Mouse (Mus musculus) inflammation-experienced regulatory T-cells, adult 16 weeks (primary cell): ENCODE measurements around the gene 4930544D05Rik. TPM values are rescaled to one million over a fixed set of nuclear protein-coding genes. Genes with fewer than 3 reads are reported as not detected.

Source experiments
- polyA plus RNA-seq: library from polyadenylated mRNA; unstranded; fragments of 100-300 nt; shearing (Covaris generic); gene quantifications from one replicate; pipeline ENCODE4 v1.2.1, GENCODE M21; 2017

4930544D05Rik gene
- 0.52 TPM for polyA plus RNA-seq

GRCm38 (mm10) chr11:70615516-70616093 lies at the start of gene 4930544D05Rik:
Gene 4930544D05Rik (plus strand): TSS chr11:70615848.

DNA sequence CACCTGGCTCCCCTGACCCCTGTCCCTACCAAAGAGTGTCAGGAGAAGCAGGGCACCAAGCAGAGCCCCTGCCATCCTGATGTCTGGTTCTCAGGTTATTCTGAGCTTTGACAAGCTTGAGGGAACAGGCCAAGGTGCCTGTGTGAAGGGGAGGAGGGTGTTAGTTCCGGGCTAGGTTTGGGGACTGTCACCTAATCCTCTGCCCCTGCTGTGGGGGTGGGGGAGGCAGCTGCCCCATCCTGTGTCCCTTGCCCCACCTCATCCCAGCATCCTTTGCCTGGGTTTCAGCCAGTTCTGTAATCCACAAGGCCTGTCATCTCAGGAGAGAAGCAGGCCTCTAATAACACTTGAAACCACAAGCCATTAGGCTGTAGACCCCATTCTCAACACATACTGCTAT lies 3.5 kb downstream of the 4930544D05Rik start, which contains the start of gene Chrne:
Gene Chrne, minus strand, starts transcription at position 116 of the 400 bp plus-strand sequence.

GRCm38 (mm10) chr11:70638714-70639278 lies 23.1 kb downstream of the 4930544D05Rik start, which contains the start of gene Gp1ba:
Gene Gp1ba (plus strand): TSS chr11:70639122.

GRCm38 (mm10) chr11:70646691-70647650 lies 31.3 kb downstream of the 4930544D05Rik start, which contains the start of the genes Rnf167 and Slc25a11:
Gene Rnf167 (plus strand): TSS chr11:70647235.
Gene Slc25a11 (minus strand): TSS chr11:70647479.

DNA sequence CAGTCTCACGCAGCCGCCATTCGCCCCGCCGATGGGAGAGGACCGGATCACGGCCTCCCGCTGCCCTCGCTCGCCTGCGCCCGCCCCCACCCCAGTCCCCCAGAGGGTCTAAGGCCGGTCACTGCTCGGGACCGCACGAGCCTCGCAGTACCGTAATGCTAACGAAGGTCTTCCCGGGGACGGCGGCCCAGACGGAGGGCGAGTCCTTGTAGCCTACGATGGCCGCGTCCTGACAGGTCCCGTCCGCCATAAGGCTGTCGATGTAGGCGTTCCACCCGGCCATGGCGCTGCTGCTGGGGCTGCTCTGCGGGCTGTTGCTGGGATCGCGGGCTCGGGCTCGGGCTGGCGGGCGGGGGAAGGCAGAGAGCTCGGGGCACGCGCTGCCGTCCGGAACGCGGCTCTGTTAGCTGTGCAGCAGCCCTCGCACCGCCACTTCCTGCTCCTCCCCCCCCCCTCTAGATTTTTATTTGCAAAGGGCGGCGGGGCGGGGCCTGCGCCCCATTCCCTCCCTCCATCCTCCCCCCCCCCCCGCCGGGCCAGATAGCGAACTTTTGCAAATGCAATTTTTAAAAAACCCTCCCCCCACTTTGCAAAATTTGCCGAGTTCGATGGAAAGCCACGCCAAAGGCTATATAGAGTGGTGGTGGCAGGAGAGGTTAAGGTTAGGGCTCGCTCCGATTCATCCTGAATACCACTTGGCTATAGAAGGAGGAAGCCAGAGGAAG lies 38.7 kb downstream of the 4930544D05Rik start, which contains the start of gene Pfn1:
Gene Pfn1, minus strand, starts transcription at position 447 of the 725 bp plus-strand sequence.

DNA sequence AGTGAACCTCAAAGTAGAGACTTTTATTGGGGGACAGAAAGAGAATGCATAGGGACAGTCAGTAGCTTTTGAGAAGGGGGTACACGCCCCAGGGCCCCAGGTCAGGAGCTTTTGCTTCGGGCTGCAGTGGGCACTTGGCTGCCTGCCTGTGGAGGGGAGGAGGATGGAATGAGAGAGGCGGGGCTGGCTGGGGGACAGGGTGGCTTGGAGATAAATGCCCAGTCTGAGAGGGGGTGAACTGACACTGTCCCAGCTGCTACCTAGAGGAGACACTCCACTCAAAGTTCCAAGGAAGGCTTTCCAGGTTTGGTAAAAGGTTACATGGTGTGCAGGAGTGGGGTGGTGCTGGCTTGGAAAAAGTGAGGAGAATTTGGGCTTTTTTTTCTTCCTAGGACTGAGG lies 41.3 kb downstream of the 4930544D05Rik start, which contains the start of gene Eno3:
Gene Eno3, plus strand, starts transcription at position 239 of the 400 bp plus-strand sequence.

Other genes with a start within 250 kb of the 4930544D05Rik start
- 11.3 TPM for gene Pelp1, start 205.8 kb upstream of the 4930544D05Rik start, polyA plus RNA-seq
- gene Arrb2, start 183.2 kb upstream of the 4930544D05Rik start, polyA plus RNA-seq: 168 TPM
- gene Med11, start 163.9 kb upstream of the 4930544D05Rik start, polyA plus RNA-seq: 81.3 TPM
- gene Zmynd15, start 156.4 kb upstream of the 4930544D05Rik start, polyA plus RNA-seq: 0.60 TPM
- 0.43 TPM for gene Cxcl16, start 155.9 kb upstream of the 4930544D05Rik start, polyA plus RNA-seq
- gene Tm4sf5, start 110.6 kb upstream of the 4930544D05Rik start, polyA plus RNA-seq: 2.6 TPM
- gene Vmo1, start 101.2 kb upstream of the 4930544D05Rik start, polyA plus RNA-seq: not detected
- gene Gltpd2, start 96.7 kb upstream of the 4930544D05Rik start, polyA plus RNA-seq: not detected
- gene Psmb6, start 90.5 kb upstream of the 4930544D05Rik start, polyA plus RNA-seq: 402 TPM
- gene Gm40193, start 82.9 kb upstream of the 4930544D05Rik start, polyA plus RNA-seq: not detected
- gene Pld2, start 75.8 kb upstream of the 4930544D05Rik start, polyA plus RNA-seq: 7.0 TPM
- gene Mink1, start 53.0 kb upstream of the 4930544D05Rik start, polyA plus RNA-seq: 9.0 TPM
- gene Chrne, start 3.4 kb downstream of the 4930544D05Rik start, polyA plus RNA-seq: 0.65 TPM
- gene Gp1ba, start 23.3 kb downstream of the 4930544D05Rik start, polyA plus RNA-seq: 0.21 TPM
- 466 TPM for gene Rnf167, start 31.4 kb downstream of the 4930544D05Rik start, polyA plus RNA-seq
- 190 TPM for gene Slc25a11, start 31.6 kb downstream of the 4930544D05Rik start, polyA plus RNA-seq
- 4,689 TPM for gene Pfn1, start 38.8 kb downstream of the 4930544D05Rik start, polyA plus RNA-seq
- gene Eno3, start 41.4 kb downstream of the 4930544D05Rik start, polyA plus RNA-seq: 20.6 TPM
- 87.0 TPM for gene Spag7, start 53.6 kb downstream of the 4930544D05Rik start, polyA plus RNA-seq
- gene Camta2, start 72.3 kb downstream of the 4930544D05Rik start, polyA plus RNA-seq: 64.2 TPM
- 0.37 TPM for gene Inca1, start 84.3 kb downstream of the 4930544D05Rik start, polyA plus RNA-seq
- 0.59 TPM for gene Kif1c, start 84.7 kb downstream of the 4930544D05Rik start, polyA plus RNA-seq
- 7.7 TPM for gene Zfp3, start 148.4 kb downstream of the 4930544D05Rik start, polyA plus RNA-seq
- 0.94 TPM for gene Scimp, start 196.7 kb downstream of the 4930544D05Rik start, polyA plus RNA-seq
- 14.9 TPM for gene Rabep1, start 228.9 kb downstream of the 4930544D05Rik start, polyA plus RNA-seq